Mouse (Mus musculus): Measurements from ENCODE around the gene Hist1h2bl. TPM values are rescaled to one million over a fixed set of nuclear protein-coding genes. Genes with fewer than 3 reads are reported as not detected.
"Not testable (repeated sequence)": the region's sequence is repeated elsewhere in the genome, so short reads cannot be mapped to it uniquely, and the experiment has no call there.

Hist1h2bl gene
- total RNA-seq, 4 experiments from 2014 or later, result 19.0 to 38.1 (median 29.8) TPM

DNA sequence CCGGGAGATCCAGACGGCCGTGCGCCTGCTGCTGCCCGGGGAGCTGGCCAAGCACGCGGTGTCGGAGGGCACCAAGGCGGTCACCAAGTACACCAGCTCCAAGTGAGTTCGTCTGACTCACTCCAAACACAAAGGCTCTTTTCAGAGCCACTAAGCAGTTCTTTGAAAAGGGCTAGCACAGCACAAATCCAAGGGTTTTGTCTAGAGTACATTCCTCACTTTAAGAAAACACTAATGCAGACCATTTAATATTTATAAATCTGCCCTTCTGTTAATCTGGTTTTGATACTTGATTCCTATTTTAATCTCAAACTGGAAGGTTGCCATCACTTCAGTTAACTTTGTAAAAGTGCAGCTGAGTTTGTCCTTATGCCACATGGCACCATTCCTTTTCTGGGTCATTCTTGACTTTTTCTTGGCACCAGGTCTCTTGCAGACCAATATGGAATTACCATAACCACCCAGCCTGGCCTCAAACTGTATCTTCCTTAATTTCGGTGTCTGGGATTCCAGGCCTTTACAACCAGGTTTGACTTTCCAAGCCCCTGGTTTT lies 6.5 kb upstream of the Hist1h2bl start:
- no peak for DNase-seq

DNA sequence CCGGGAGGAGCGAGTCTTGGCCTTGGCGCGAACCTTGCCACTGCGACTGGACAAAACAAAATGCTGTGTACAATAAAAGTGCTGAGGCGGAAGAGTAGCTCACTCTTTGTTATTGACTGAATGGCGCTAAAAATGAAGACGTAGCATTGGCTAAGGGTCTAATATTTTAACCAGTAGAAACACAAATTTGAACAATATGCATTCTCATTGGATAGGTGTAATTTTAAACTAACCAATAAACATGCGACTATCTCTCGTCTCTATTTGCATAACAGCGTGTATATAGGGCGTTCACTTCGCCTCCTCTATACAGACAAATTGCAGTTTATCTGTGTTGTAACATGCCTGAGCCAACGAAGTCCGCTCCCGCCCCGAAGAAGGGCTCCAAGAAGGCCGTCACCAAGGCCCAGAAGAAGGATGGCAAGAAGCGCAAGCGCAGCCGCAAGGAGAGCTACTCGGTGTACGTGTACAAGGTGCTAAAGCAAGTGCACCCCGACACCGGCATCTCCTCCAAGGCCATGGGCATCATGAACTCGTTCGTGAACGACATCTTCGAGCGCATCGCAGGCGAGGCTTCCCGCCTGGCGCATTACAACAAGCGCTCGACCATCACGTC lies 5.9 kb upstream of the Hist1h2bl start, which contains the start of gene Hist1h2bm:
Gene Hist1h2bm (plus strand): TSS at position 288 of the 616 bp plus-strand sequence.
- peak; percentile 43 for DNase-seq

GRCm38 (mm10) chr13:21721107-21721756 lies 5.3 kb upstream of the Hist1h2bl start:
- not testable (repeated sequence) for DNase-seq

GRCm38 (mm10) chr13:21718381-21719080 lies 2.6 kb upstream of the Hist1h2bl start:
- DNase-seq, result no peak

GRCm38 (mm10) chr13:21717397-21718357 lies 1.7 kb upstream of the Hist1h2bl start, which contains the start of gene Hist1h3h:
Gene Hist1h3h (plus strand): TSS chr13:21717659.
- DNase-seq, result peak; percentile 68

DNA sequence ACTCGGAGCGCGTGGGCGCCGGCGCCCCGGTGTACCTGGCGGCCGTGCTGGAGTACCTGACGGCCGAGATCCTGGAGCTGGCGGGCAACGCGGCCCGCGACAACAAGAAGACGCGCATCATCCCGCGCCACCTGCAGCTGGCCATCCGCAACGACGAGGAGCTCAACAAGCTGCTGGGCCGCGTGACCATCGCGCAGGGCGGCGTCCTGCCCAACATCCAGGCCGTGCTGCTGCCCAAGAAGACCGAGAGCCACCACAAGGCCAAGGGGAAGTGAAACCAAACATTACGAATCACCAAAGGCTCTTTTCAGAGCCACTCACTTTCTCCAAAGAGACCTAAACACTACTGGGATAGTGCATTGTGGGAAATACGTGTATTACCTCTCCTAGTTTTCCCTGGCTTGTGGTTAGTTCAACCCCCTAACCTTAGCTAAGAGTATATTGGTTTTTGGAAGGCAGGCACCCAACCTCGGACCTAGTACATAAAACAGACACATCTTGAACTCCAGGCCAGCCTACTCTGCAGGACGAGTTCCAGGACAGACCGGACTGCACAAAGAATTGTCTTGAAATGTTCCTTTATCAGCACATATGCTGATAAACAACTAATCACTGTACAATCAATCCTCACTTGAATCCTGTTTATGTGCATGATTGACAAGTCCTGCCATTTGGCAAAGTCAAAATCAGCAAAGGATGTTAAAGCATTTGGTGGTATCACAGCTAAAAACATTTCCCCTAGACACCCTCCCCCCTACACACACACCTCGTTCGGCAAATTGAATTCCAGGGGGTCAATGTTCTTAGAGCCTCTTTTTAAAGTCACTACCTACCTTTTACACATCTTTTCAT lies 823 bp upstream of the Hist1h2bl start:
- not testable (repeated sequence) for DNase-seq

GRCm38 (mm10) chr13:21715131-21715863 lies 646 bp downstream of the Hist1h2bl start:
- no peak for DNase-seq

GRCm38 (mm10) chr13:21714725-21715124 lies 1.2 kb downstream of the Hist1h2bl start:
- peak; percentile 42 for DNase-seq

DNA sequence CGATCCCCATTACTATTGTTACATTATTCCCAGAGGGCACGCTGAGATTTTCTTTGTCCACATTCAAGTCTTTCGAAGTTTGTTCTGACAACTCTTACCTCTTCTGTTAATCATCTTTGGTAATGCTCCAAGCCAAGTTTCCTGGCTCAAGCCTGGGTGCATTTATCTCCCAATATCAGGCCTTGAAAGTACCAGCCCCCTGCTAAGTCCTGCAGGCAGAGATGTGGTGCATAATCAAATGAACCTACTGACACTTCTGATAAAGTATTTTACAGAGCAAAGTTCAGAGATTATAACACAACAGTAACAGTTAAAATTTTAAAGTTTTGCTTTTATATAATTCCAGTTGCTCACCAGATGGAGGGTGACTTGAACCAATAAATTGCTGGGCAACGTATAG lies 4.2 kb downstream of the Hist1h2bl start:
- DNase-seq, result no peak

DNA sequence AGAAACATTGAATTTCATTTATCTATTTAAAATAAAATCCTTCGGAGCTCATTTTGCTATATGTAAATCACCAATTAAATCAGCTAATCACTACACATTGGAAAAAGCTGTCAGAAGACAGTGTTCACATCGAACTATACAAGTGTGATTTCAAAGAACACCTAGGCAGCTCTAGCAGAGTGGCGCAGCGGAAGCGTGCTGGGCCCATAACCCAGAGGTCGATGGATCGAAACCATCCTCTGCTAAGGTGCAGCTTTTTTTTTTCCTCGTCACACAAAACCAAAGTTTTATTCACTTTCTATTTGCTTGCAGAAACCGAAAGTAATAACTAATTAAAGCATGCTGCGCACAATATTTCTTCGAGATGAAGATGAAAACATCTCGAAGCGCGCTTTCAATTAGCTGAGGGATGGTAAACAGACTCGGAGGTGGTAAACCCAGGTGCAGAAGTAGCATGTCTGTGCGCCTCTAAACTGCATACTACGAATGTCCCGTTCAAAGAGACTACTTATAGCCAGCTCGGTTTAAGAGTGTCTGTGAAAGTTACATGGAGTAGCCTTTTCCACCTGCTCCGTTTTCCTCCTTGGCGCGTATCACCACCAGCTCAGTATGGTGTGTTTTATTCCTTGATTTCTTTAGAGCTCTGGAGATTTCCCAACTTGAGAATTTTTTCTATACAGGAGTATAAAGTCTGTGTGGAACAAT lies 5.0 kb downstream of the Hist1h2bl start:
- DNase-seq, result peak; percentile 62

DNA sequence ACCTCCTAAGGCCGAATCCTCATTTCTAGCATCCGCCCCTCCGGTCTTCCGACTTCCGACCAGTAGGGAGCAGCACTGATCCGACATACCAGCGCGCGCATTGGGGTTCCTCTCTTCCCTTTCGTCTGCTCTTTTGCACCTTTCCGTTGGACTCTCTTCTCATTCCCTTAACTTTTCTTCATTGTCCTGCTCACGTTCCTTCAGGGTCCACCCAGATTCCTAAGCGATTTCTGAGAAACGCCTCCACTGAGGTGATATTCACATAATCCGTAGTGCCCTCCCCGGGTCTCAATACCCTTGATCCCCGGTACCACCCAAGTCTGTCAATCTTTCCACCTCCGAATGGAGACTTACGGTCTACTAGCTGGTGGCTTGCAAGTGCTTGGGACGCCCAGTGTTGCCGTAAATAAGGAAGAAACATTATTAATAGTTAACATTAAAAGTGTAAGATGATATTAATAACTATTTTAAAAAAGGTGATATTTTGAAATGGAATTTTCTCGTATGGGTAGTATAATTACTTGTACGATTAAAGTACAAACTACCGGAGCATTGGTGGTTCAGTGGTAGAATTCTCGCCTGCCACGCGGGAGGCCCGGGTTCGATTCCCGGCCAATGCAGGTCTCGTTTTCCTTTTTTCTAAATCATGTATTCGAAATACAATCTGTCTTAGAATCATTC lies 5.8 kb downstream of the Hist1h2bl start:
- peak; percentile 81 for DNase-seq

GRCm38 (mm10) chr13:21706669-21707068 lies 9.3 kb downstream of the Hist1h2bl start:
- DNase-seq, result no peak

DNA sequence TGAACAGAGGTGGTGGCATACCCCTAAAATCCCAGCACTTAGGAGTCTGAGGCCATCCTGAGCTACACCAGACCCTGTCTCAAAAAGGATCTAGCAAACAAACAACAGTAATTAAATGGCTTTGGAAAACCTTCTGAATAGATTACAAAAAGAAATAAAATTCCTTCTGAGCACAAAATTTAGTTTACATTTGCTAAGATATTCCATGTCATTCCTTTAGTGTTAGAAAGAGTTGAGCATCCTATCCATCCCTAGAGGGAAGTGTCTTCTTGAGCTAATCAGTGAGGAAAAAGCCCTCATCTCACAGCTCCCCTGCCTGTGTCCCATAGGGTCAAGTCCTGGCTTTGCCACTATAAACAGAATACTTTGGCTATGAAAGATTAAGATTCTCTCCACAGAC lies 18.1 kb downstream of the Hist1h2bl start, which contains the start of gene Olfr1359:
Gene Olfr1359 (plus strand): TSS at position 301 of the 400 bp plus-strand sequence.
- no peak for DNase-seq

- DNase-seq, result no peak
These were observed 38.6 kb downstream of the Hist1h2bl start, which contains the start of gene Olfr1360 for GRCm38 (mm10) chr13:21677305-21677704. Gene Olfr1360 (minus strand): TSS chr13:21677405.
